Mouse (Mus musculus) gastrocnemius, postnatal 25 days (tissue): Measurements from ENCODE around the gene Mars2. TPM values are rescaled to one million over a fixed set of nuclear protein-coding genes. Genes with fewer than 3 reads are reported as not detected.

Experiments
- DNase-seq: peaks from one replicate; pipeline ENCODE4 v3.0.0; 2022
- total RNA-seq, 2 experiments: library from RNA; stranded (reverse); gene quantifications; 1 replicate in 1 of 2; 2 replicates in 1 of 2; pipeline ENCODE4 v1.2.3; 2021

The Mars2 gene
- total RNA-seq, 2 experiments from 2014 or later, result 2.7 to 2.8 TPM

DNA sequence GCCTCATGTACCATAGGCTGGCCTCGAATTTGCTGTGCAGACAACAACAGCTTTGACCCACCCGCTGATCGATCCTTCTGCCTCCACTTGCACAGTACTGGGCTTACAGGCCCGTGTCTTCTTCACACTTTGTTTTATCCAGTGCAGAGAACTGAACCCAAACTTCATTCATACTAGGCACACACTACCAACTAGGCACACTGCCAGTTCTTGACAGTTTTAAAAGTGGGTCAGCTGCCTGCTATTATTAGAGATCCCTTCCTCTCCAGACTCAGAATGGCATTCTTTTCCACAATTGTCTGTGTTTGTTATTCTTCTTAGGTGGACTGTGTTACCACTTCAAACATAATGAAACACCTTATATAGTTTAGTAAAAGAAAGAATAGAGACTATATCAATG lies 15.6 kb upstream of the Mars2 start:
- DNase-seq, result no peak

DNA sequence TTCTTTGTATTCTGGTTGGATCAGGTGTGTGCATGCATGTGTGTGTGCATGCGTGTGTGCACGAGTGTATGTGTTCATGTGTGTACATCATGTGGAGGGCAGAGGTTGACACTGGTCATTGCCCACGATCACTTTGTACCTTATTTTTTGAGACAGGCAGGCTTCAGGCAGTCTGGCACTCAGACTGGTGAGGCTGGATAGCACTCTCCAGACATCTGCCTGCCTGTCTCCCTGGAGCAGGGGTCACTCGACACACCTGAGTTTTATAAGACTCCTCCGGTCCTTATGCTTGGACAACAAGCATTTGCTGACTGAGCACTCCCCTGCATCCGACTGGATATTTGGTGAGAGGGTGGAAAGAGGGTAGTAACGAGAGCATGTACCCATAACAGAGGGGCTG lies 14.0 kb upstream of the Mars2 start:
- DNase-seq, result no peak

DNA sequence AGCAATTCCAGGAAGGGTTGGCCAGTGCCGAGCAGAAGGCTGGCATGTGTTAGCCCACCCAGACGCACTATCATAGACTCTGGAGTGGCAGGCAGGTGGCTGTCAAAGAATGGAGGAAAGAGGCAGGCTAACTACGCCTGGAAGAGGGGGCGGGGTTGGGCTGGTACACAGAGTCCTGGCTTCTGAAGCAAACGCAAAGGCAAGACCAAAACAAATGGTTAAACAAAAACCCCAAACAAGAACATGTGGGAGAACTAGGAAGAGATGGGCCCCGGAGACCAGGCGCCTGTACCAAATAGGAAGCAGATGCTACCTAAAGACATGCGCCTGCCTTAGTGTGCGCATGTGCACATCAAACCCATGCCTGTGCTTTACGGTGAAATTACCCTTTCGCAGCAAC lies 12.9 kb upstream of the Mars2 start:
- DNase-seq, result no peak

DNA sequence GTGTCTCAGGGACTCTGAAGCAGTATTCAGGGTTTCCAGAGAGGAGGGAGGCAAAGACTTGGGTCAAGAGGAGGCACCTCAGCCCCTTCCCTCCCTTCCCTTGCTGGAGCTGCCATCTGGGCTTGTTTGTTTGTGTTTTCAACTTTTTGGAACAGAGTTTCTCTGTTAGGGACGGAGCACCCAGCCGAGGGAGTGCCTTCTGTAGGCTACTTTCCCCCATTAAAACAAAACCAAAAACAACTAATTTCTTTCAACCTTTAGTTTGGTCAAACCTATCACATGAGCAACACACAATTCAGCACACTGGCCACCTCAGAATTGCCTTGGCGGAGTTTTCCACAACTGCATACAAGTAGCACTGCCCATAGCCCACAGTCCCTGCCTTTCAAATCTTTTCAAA lies 11.6 kb upstream of the Mars2 start:
- no peak for DNase-seq

DNA sequence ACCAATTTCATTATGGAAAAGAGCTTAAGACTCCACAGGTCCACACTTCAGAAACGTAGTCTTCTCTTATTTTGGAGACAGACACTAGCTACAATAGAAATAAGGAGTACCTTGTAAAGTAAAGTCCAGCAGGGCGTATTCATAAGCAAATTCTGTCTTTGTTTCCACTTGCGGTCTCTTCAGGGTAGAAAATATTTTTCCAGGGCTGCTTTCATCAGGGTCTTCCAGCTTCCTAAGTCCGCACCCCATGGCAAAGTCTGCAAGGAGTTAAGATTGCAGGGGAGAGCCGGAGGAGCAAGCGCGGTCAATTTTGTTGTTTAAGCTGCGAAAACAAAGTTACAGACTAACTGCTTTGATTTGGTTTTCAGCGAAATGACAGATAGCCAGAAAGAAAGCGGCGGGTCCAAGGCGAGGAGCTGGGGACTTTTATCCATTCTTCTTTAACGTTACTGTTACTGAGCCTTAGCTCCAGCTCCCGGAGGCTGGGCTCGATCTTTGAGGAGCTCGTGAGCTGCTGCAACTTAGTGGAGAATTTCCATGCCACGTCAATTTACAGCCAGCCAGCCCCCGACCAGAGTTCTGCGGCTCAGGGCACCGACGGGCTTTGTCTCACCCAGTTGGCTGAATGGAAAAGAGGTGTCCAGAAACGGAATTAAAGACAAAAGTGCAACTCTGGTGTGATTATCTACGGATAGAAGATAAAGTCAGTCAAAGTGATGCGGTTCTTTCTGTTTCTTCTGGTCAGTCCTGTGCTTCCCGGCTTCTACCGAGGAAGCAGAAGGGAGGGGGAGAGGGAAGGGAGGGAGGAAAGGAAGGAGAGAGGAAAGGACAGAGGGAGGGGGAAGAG lies 10.7 kb upstream of the Mars2 start, which contains the start of gene Rftn2:
TSS of gene Rftn2 (minus strand) at position 772 of the 847 bp plus-strand sequence.
- DNase-seq, result no peak

DNA sequence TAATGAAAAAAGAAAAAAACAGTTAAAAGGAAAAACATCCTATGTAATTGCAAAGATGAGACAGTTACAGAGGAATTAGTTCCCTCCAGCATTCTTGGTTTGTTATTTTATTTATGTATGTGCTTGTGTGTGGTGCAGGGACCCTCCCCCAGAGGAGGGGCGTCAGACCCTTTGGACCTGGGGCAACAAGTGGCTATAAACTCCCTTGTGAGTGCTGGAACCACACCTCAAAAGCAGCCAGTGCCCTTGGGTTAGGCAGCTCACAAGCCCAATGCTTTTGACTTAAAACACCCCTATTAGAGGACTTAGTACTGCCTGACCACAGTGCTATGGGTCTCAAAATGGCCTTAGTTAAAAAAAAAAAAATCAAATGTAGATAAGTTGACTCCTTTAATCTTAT lies 9.6 kb upstream of the Mars2 start:
- DNase-seq, result no peak

DNA sequence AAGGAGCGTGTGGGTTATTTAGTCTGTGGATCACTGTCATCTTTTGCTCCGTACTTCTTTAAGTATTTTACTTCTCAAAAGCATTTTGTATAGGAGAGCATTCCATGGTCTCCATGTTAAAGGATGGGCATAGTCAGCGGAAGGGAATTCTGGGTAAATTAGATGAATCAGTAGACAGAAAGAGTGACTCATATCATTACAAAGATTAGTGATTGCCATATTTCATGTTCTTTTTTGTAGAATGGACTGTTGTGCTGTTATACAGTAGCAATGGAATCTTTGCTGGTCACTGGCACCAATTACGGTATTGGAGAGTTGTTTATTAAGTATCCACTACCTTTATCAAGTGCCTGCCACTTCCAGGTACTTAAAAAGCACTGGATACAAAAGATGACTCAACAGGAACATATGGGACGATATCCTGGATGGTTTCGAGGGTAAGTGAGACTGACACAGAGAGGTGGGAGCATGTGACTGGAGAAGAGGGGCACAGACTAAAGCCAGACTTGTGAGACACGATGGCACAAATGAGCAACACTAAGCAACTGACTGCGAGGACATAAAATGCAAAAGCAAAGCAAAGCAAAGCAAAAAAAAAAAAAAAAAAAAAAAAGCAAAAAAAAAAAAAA lies 8.6 kb upstream of the Mars2 start:
- no peak for DNase-seq

DNA sequence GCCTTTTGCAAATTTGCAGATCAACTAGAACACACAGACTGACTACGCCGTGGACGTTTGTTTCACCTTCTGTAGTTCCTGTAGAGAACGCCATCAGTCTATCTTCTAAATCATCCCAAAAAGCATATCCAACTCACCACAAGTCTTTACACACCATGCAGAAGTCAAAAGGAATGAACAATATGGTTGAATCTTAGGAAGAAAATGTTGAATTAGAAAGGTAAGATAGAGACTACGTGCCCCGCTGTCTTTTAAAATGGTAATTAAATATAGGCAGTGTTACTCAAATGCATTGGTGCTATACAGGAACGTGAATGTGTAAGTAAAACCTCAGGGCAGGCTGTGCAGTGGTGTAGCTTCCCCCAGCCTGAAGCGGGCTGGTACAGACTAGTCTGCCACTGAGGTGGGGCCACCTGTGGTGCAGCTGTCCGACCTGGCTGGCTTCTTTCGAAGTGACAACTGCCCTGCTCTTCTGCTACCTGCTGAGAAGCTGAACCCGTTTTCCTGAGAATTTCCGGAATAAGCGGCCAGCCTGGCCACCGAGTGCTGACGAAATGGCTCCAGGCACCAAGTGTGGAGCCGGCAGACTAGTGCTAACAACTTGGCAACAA lies 2.0 kb upstream of the Mars2 start:
- no peak for DNase-seq

DNA sequence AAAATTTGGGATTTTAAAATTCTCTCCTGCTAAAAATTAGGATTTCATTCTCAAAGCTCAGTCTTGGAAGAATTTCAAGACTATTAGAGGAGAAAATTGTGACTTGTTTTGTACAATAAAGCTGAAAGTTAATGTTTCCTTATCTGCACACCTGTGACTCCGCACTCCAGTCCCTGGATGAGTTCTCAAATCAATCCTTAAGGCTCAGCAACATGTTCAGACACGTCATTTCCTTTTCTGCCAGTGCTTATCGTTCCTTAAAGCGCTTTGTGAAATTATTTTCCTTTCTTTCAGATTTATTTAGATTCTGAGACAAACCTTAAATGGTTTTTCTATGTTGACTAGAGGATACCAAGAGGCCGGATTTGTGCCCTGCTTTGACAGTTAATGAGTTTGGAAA lies 490 bp upstream of the Mars2 start:
- no peak for DNase-seq

DNA sequence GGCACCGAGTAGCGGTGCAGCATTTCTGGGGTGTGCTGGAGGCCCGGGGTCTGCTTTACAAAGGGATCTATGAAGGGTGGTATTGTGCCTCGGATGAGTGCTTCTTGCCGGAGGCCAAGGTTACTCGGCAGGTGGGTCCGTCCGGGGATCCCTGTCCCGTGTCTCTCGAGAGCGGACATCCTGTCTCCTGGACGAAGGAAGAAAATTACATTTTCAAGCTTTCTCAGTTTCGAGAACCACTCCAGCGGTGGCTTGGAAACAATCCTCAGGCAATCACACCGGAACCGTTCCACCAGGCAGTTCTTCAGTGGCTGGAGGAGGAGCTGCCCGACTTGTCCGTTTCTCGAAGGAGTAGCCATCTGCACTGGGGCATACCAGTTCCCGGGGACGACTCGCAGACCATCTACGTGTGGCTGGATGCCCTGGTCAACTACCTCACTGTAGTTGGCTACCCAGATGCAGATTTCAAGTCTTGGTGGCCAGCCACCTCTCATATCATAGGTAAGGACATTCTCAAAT lies 725 bp downstream of the Mars2 start:
- no peak for DNase-seq

DNA sequence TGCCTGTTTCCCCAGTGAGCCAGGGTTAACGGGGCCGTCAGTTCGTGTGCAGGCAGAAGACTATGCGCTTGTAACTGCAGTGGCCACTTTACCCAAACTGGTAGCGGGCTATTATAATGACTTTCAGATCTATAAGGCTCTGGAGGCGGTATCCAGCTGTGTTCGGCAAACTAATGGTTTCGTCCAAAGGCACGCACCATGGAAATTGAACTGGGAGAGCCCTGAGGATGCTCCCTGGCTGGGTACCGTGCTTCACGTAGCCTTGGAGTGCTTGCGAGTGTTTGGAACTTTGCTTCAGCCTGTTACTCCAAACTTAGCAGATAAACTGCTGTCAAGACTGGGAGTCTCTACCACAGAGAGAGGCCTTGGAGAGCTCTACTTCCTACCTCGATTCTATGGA lies 1.5 kb downstream of the Mars2 start:
- DNase-seq, result no peak

DNA sequence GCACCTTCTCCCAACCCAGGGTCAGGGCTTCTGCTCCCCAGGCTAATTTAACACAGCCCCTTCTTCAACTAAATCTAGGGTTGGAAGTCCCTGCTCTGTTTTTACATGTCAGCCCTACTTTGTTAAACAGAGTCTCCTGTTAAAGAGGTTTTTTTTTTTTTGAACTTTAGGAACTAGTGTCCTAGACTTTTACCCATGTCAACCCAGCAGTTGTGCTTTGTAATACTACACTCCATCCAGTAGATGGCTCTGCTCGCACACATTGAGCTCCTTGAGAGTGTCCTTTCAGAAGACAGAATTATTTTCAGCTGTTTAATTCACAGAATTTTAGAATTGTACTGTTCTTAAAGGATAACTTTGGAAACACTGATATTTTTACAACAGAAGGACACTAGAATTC lies 2.3 kb downstream of the Mars2 start:
- no peak for DNase-seq

DNA sequence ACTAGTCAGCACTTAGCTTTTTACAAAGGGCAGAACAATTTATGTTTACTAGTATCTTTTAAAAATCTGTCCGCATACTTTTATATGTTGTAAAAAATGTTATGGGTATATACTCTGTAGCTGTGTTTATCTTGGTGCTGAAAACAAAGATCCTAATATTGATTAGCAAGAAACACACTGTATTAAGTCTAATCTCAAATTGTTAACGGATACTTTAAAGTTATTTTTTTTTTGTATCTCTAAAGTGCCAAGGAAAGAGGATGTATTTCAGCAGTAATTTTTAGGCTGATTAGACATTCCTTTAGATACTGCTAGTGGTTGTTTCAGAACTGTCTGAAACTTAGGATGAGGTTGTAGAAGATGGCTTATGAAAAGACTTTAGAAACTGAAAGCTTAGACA lies 9.4 kb downstream of the Mars2 start:
- DNase-seq, result no peak

DNA sequence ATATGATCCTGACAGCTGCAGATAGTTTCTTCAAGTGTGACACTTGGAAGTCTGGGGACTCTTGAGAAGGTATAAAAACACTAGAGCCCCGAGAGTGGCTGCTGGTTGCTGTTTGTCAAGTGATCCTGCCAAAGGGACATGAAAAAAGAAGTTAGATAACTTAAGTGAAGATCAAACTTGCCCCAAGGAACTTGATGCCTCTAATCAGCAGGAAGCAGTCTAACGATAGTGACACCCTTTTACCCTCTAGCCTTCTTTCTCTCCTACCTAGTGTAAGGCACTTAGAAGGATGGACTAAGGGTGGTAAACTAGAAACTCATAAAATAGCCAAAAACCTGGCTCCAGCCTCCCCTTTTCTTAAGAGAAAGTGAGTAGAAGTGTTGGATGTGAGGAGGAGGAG lies 27.4 kb downstream of the Mars2 start:
- no peak for DNase-seq

DNA sequence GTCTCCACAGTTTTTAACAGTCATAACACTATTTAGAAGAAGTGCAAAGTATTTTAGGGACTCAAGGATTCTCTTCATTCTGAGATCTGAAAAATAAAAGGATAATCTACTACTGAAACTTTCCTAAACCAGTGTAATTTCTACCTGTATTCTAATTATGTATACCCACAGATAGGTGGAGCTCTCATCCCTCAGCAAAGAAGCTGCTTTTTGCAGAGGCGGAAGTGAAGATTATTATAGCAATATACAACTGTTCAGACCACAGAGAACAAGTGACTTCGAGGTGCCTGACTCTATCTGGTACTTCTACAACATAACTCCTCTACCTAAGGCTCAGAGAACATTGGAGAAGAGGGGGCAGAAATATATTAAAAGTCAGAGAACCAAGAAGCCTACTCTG lies 28.5 kb downstream of the Mars2 start:
- DNase-seq, result no peak

DNA sequence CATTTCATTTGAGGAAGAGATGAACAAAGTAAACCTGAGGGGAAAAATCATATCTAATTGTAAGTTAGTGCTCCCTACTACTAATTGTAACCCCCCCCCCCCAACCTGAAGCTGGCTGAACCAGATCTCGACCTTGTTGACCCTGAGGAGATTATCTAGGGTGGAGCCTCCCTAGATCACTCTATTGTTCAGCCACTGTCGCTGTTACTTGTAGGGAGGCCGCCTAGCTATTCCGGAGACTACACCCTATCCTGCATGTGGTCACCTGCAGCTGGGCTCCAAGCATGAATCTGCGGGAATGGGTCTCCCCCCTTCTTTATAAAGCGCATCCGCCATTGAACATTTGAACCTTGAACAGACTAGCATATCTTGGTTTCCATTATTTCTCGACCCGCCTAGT lies 42.1 kb downstream of the Mars2 start:
- DNase-seq, result no peak

Other genes with a start within 250 kb of the Mars2 start
- 10 to 100 TPM; 36.4 to 49.3 TPM for gene Sf3b1, start 209.7 kb upstream of the Mars2 start, total RNA-seq
- gene Coq10b, start 184.4 kb upstream of the Mars2 start, total RNA-seq, result 10 to 100 TPM in 1 of 2 experiments, 1 to 10 TPM in 1; 7.7 to 22.8 TPM
- gene Hspe1, start 149.0 kb upstream of the Mars2 start, total RNA-seq, result 10 to 100 TPM; 83.7 to 88.8 TPM
- gene Hspd1, start 148.9 kb upstream of the Mars2 start, total RNA-seq, result 100 to 1,000 TPM; 162 to 179 TPM
- gene Mob4, start 105.9 kb upstream of the Mars2 start, total RNA-seq, result 10 to 100 TPM; 34.1 to 38.5 TPM
- 1 to 10 TPM; 4.7 to 5.1 TPM for gene Rftn2, start 10.4 kb upstream of the Mars2 start, total RNA-seq
- gene Boll, start 126.3 kb downstream of the Mars2 start, total RNA-seq, result not detected
- gene Plcl1, start 168.7 kb downstream of the Mars2 start, total RNA-seq, result 1 to 10 TPM; 3.1 to 3.9 TPM